In the genomic region with DNA sequence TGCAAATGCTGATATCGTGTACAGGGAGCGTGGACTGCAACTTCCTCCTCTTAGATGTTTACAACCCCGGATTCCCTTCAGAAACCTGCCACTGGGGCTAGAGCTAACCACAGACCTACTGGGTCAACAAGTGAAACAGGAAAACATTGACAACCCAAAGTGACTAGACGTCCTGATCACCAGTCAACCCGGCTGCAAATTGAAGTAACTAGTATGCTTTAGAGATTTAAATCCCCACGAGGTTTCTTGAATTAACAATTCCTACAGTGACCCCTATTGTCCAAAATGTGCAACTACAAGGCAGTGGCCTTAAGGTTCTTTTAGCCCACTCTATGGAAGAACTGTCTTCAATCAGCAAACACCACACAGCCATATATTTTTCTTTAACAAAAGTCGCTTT, we compare ENCODE assay signal across 8 mouse cellular contexts. TPM values are rescaled to one million over a fixed set of nuclear protein-coding genes. Genes with fewer than 3 reads are reported as not detected.
DNase-seq lines count a peak whose midpoint lies in the region; ATAC-seq and TF ChIP-seq lines count a peak whose summit lies in the region.

No protein-coding gene starts in this region.

- H3K36me3 ChIP-seq in MEL (ENCODE audit: control insufficient read depth in 1 of 2, insufficient read depth in 2 of 2, low read length in 2 of 2): no peaks in the 10 kb centered on the region
- H3K36me3 ChIP-seq in embryonic facial prominence, embryonic 10.5 days (replicated peaks): no peaks in the 10 kb centered on the region
- no peaks in the 10 kb centered on the region for H3K36me3 ChIP-seq in midbrain, embryonic 13.5 days

- intact Hi-C loops in heart, postnatal 10 days (cut with DNase I): loop anchor here (1.0 to 5.0 kb wide), 4 partner anchors 44 to 194 kb away; partner anchors contain the start of genes Gstm1 and Gstm6
- intact Hi-C loops in left cerebral cortex, postnatal 4 days (cut with DNase I): loop anchor here (2.0 to 5.0 kb wide), 2 partner anchors 195 to 364 kb away; partner anchors contain the start of gene Ahcyl1

- no peaks in the 10 kb centered on the region for H3K79me2 ChIP-seq in MEL (ENCODE audit: control insufficient read depth, insufficient read depth, low read length, poor library complexity)

- no peaks in the 10 kb centered on the region for H3K4me1 ChIP-seq in MEL (ENCODE audit: control insufficient read depth in 1 of 2, insufficient read depth in 2 of 2, low read length in 2 of 2)
- peaks cover 3% of the 10 kb centered on the region; the same call in 1 of the 2 replicates for H3K4me1 ChIP-seq in embryonic facial prominence, embryonic 10.5 days
- H3K4me1 ChIP-seq in midbrain, embryonic 13.5 days (replicated peaks): no peaks in the 10 kb centered on the region

- peak overlapping the region; percentile 58 for H3K9ac ChIP-seq in MEL (ENCODE audit: control insufficient read depth, low read depth, low read length, poor library complexity, severe bottlenecking)
- H3K9ac ChIP-seq in midbrain, embryonic 13.5 days (replicated peaks): no peak overlapping the region

- TF ChIP-seq RAD21 in MEL (IDR thresholded peaks at IDR 0.05; ENCODE audit: low read depth, low read length): peak; percentile 86

- no peak overlapping the region for H3K4me2 ChIP-seq in midbrain, embryonic 13.5 days (replicated peaks)

- 0 out of 2 replicates have a peak, but pooled peaks have one; percentile 24 for ATAC-seq in midbrain, embryonic 13.5 days

- peak in 2 of 3 experiments; percentile 91 to 92; a peak in 4 of 6 replicates for TF ChIP-seq CTCF in MEL (IDR thresholded peaks at IDR 0.05 in 2 of 3, conservative IDR thresholded peaks at IDR 0.05 in 1 of 3; ENCODE audit: control insufficient read depth in 1 of 3, insufficient read depth in 1 of 3, low read depth in 2 of 3, low read length in 3 of 3, poor library complexity in 1 of 3, severe bottlenecking in 1 of 3)

- TF ChIP-seq POLR2A in MEL (IDR thresholded peaks at IDR 0.05; ENCODE audit: control insufficient read depth in 1 of 2, insufficient read depth in 1 of 2, low read depth in 1 of 2, low read length in 2 of 2, poor library complexity in 1 of 2): 0 out of 4 replicates have a peak, but pooled peaks of 1 of the 2 experiments have one; percentile 22

- TF ChIP-seq EP300 in MEL (IDR thresholded peaks at IDR 0.05; ENCODE audit: low read depth in 1 of 2, low read length in 2 of 2): no peak

- H3K9me3 ChIP-seq in MEL (replicated peaks; ENCODE audit: insufficient read depth, low read length): no peaks in the 10 kb centered on the region
- H3K9me3 ChIP-seq in embryonic facial prominence, embryonic 10.5 days: no peaks in the 10 kb centered on the region
- H3K9me3 ChIP-seq in midbrain, embryonic 13.5 days: no peaks in the 10 kb centered on the region

- DNase-seq in layer of hippocampus, adult 11-12 months (ENCODE audit: low spot score): peak; percentile 75
- DNase-seq in layer of hippocampus, adult 9-11 months: no peak
- DNase-seq in MEL (ENCODE audit: low read depth, low spot score): peak; percentile 89
- peak; percentile 41 for DNase-seq in embryonic facial prominence, embryonic 10.5 days (ENCODE audit: low spot score)
- peak; percentile 63 to 76 for DNase-seq in heart, postnatal 10 days
- DNase-seq in left cerebral cortex, postnatal 4 days: peak; percentile 31
- DNase-seq in yolk sac, embryonic 10.5 days (ENCODE audit: low spot score): peak; percentile 71

- H3K27ac ChIP-seq in MEL (ENCODE audit: control insufficient read depth, low read depth, low read length): no peak overlapping the region
- H3K27ac ChIP-seq in embryonic facial prominence, embryonic 10.5 days (replicated peaks): no peak overlapping the region
- no peak overlapping the region for H3K27ac ChIP-seq in midbrain, embryonic 13.5 days

- peaks cover 0 to 4% of the 10 kb centered on the region in 2 experiments; a peak in 2 of 4 replicates for H3K27me3 ChIP-seq in MEL (ENCODE audit: control insufficient read depth in 1 of 2, insufficient read depth in 2 of 2, low read length in 2 of 2)
- H3K27me3 ChIP-seq in embryonic facial prominence, embryonic 10.5 days (replicated peaks; ENCODE audit: low read depth, poor library complexity, severe bottlenecking): no peaks in the 10 kb centered on the region
- H3K27me3 ChIP-seq in midbrain, embryonic 13.5 days: no peaks in the 10 kb centered on the region

- peak overlapping the region; percentile 40 to 50; a peak in 3 of 4 replicates for H3K4me3 ChIP-seq in MEL (ENCODE audit: control insufficient read depth in 1 of 2, insufficient read depth in 1 of 2, low read depth in 2 of 2, low read length in 2 of 2)
- H3K4me3 ChIP-seq in embryonic facial prominence, embryonic 10.5 days: peak overlapping the region; percentile 16; the same call in 1 of the 2 replicates
- H3K4me3 ChIP-seq in midbrain, embryonic 13.5 days (replicated peaks): no peak overlapping the region

- 23% methylated on average over 7 of the region's 7 CpGs for WGBS in embryonic facial prominence, embryonic 10.5 days
- whole genome bisulfite sequencing in midbrain, embryonic 13.5 days: 23% methylated on average over 7 of the region's 7 CpGs

TF ChIP-seq in MEL, 35 proteins besides CTCF, POLR2A, EP300 and RAD21:
- TF ChIP-seq MXI1 (IDR thresholded peaks at IDR 0.05; ENCODE audit: low read depth, low read length): peak; percentile 91
- peak; percentile 71 for TF ChIP-seq SMC3 (IDR thresholded peaks at IDR 0.05; ENCODE audit: low read depth, low read length)
- TF ChIP-seq TBP (IDR thresholded peaks at IDR 0.05; ENCODE audit: low read depth, low read length): no peak
- TF ChIP-seq ZC3H11A (IDR thresholded peaks at IDR 0.05; ENCODE audit: low read depth, low read length): peak; percentile 65
- TF ChIP-seq SIN3A (IDR thresholded peaks at IDR 0.05; ENCODE audit: low read length): peak; percentile 84
- no peak for TF ChIP-seq MEF2A (IDR thresholded peaks at IDR 0.05; ENCODE audit: extremely low read depth, insufficient replicate concordance, low read depth, low read length, poor library complexity, severe bottlenecking)
- peak; percentile 95 for TF ChIP-seq MYC (IDR thresholded peaks at IDR 0.05; ENCODE audit: low read depth, low read length)
- TF ChIP-seq NRF1 (IDR thresholded peaks at IDR 0.05; ENCODE audit: insufficient read depth, low read depth, low read length, poor library complexity, severe bottlenecking): no peak
- peak; percentile 64; the same call in 1 of the 2 replicates for TF ChIP-seq MAX (IDR thresholded peaks at IDR 0.05; ENCODE audit: low read length)

RNA-seq across cellular contexts. Expression of gene Gstm4, which starts 16.7 kb away (rescaled TPM):
- 1.3 and 1.4 TPM in 2 replicates for total RNA-seq in MEL (2012; rRNA removed)
- polyA plus RNA-seq in MEL (2012; ENCODE audit: insufficient read depth in 1 of 2, insufficient read length in 2 of 2, low read depth in 1 of 2, low replicate concordance in 2 of 2, missing spikeins in 1 of 2): 1 to 10 TPM in 1 of 2 experiments, not detected in 1; 7.4 TPM
- polyA plus RNA-seq in embryonic facial prominence, embryonic 10.5 days (2016; fragmentation: Nextera tagmentation; extraction: Ambion mirVana): 12.9 and 13.2 TPM in 2 replicates
- 10 to 100 TPM; 11.1 to 13.3 TPM for total RNA-seq in heart, postnatal 10 days (2021)
- total RNA-seq in left cerebral cortex, postnatal 4 days (2021): 10 to 100 TPM; 10.3 to 10.9 TPM
- 13.8 and 14.2 TPM in 2 replicates for polyA plus RNA-seq in midbrain, embryonic 13.5 days (2015; fragmentation: Nextera tagmentation; extraction: Ambion mirVana)

RNA-seq across cellular contexts. Expression of gene Ampd2, which starts 25.0 kb away (rescaled TPM):
- total RNA-seq in MEL (2012; rRNA removed): 54.9 and 69.1 TPM in 2 replicates
- 100 to 1,000 TPM in 1 of 2 experiments, not detected in 1; 201 TPM for polyA plus RNA-seq in MEL (2012; ENCODE audit: insufficient read depth in 1 of 2, insufficient read length in 2 of 2, low read depth in 1 of 2, low replicate concordance in 2 of 2, missing spikeins in 1 of 2)
- 69.4 and 70.6 TPM in 2 replicates for polyA plus RNA-seq in embryonic facial prominence, embryonic 10.5 days (2016; fragmentation: Nextera tagmentation; extraction: Ambion mirVana)
- total RNA-seq in heart, postnatal 10 days (2021): 10 to 100 TPM; 12.2 to 14.7 TPM
- 10 to 100 TPM; 65.3 to 75.4 TPM for total RNA-seq in left cerebral cortex, postnatal 4 days (2021)
- polyA plus RNA-seq in midbrain, embryonic 13.5 days (2015; fragmentation: Nextera tagmentation; extraction: Ambion mirVana): 53.6 and 54.5 TPM in 2 replicates

RNA-seq across cellular contexts. Expression of gene Gnat2, which starts 31.2 kb away (rescaled TPM):
- 4.7 and 6.4 TPM in 2 replicates for total RNA-seq in MEL (2012; rRNA removed)
- polyA plus RNA-seq in MEL (2012; ENCODE audit: insufficient read depth in 1 of 2, insufficient read length in 2 of 2, low read depth in 1 of 2, low replicate concordance in 2 of 2, missing spikeins in 1 of 2): 10 to 100 TPM in 1 of 2 experiments, not detected in 1; 12.4 TPM
- 0.90 and 1.3 TPM in 2 replicates for polyA plus RNA-seq in embryonic facial prominence, embryonic 10.5 days (2016; fragmentation: Nextera tagmentation; extraction: Ambion mirVana)
- total RNA-seq in heart, postnatal 10 days (2021): under 1 TPM in 1 of 2 experiments, not detected in 1; 0.38 TPM
- total RNA-seq in left cerebral cortex, postnatal 4 days (2021): under 1 TPM in 1 of 2 experiments, not detected in 1; 0.44 TPM
- 0.43 and 0.48 TPM in 2 replicates for polyA plus RNA-seq in midbrain, embryonic 13.5 days (2015; fragmentation: Nextera tagmentation; extraction: Ambion mirVana)

RNA-seq across cellular contexts. Expression of gene Gstm1, which starts 43.6 kb away (rescaled TPM):
- 0.20 and 0.31 TPM in 2 replicates for total RNA-seq in MEL (2012; rRNA removed)
- 1 to 10 TPM in 1 of 2 experiments, not detected in 1; 6.7 TPM for polyA plus RNA-seq in MEL (2012; ENCODE audit: insufficient read depth in 1 of 2, insufficient read length in 2 of 2, low read depth in 1 of 2, low replicate concordance in 2 of 2, missing spikeins in 1 of 2)
- polyA plus RNA-seq in embryonic facial prominence, embryonic 10.5 days (2016; fragmentation: Nextera tagmentation; extraction: Ambion mirVana): 32.4 and 35.2 TPM in 2 replicates
- total RNA-seq in heart, postnatal 10 days (2021): 10 to 100 TPM; 61.4 to 76.3 TPM
- 10 to 100 TPM; 60.4 to 75.2 TPM for total RNA-seq in left cerebral cortex, postnatal 4 days (2021)
- 28.7 and 36.2 TPM in 2 replicates for polyA plus RNA-seq in midbrain, embryonic 13.5 days (2015; fragmentation: Nextera tagmentation; extraction: Ambion mirVana)
